Mouse (Mus musculus): Measurements from ENCODE around the gene Slc16a6.

The Slc16a6 gene

GRCm38 (mm10) chr11:109410197-109410980 is 63.0 kb downstream of the Slc16a6 start:
- no peak for DNase-seq

DNA sequence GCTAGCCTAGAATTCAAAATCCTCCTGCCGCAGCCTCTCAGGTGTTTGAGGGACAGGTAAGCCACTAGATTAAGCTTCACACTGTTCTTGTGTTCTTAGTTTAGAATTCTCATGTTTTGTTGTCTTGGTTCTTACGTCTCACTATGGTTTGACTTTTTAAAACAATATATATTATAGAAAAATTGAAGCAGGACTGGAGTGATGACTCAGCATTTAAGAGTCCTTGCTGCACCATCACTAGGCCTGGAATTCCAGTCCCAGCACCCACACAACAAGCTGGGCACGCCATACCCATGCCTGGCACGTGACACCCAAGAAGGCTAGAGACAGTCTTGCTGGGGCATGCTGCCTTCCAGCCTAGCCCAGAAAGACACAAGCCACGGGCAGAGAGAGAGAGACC is 67.0 kb downstream of the Slc16a6 start:
- no peak for DNase-seq
